Mouse (Mus musculus): Measurements from ENCODE around the gene Flt3.

The Flt3 gene

GRCm38 (mm10) chr5:147354985-147355384 is 45.3 kb downstream of the Flt3 start:
- no peak for DNase-seq (ENCODE audit: low spot score in 2 of 2)

- DNase-seq (ENCODE audit: low spot score in 2 of 2) = peak; percentile 32 to 39
These were observed 46.0 kb downstream of the Flt3 start for GRCm38 (mm10) chr5:147354161-147354780.

GRCm38 (mm10) chr5:147351931-147352330 is 48.4 kb downstream of the Flt3 start:
- peak; percentile 53 to 55 for DNase-seq (ENCODE audit: low spot score in 2 of 2)

GRCm38 (mm10) chr5:147345981-147346380 is 54.3 kb downstream of the Flt3 start:
- no peak for DNase-seq (ENCODE audit: low spot score in 2 of 2)

GRCm38 (mm10) chr5:147343904-147344303 is 56.4 kb downstream of the Flt3 start:
- no peak for DNase-seq (ENCODE audit: low spot score in 2 of 2)

GRCm38 (mm10) chr5:147342901-147343300 is 57.4 kb downstream of the Flt3 start:
- DNase-seq (ENCODE audit: low spot score in 2 of 2) = no peak

- DNase-seq (ENCODE audit: low spot score in 2 of 2) = peak; percentile 75 to 77
These were observed 59.4 kb downstream of the Flt3 start for GRCm38 (mm10) chr5:147340741-147341414.

- DNase-seq (ENCODE audit: low spot score in 2 of 2) = peak; percentile 72 to 74
These were observed 60.7 kb downstream of the Flt3 start for GRCm38 (mm10) chr5:147339560-147339959.

GRCm38 (mm10) chr5:147338967-147339366 is 61.3 kb downstream of the Flt3 start:
- peak; percentile 79 for DNase-seq (ENCODE audit: low spot score in 2 of 2)

- peak; percentile 14 to 25 for DNase-seq (ENCODE audit: low spot score in 2 of 2)
These were observed 67.6 kb downstream of the Flt3 start for GRCm38 (mm10) chr5:147332711-147333110.

GRCm38 (mm10) chr5:147331547-147331946 is 68.7 kb downstream of the Flt3 start:
- peak; percentile 68 to 77 for DNase-seq (ENCODE audit: low spot score in 2 of 2)

GRCm38 (mm10) chr5:147329946-147330345 is 70.3 kb downstream of the Flt3 start:
- no peak for DNase-seq (ENCODE audit: low spot score in 2 of 2)

GRCm38 (mm10) chr5:147327636-147328035 is 72.7 kb downstream of the Flt3 start:
- no peak for DNase-seq (ENCODE audit: low spot score in 2 of 2)

- DNase-seq (ENCODE audit: low spot score in 2 of 2) = no peak
These were observed 74.4 kb downstream of the Flt3 start for GRCm38 (mm10) chr5:147325931-147326330.

GRCm38 (mm10) chr5:147323237-147323917 is 76.9 kb downstream of the Flt3 start:
- peak; percentile 59 to 66 for DNase-seq (ENCODE audit: low spot score in 2 of 2)

- no peak for DNase-seq (ENCODE audit: low spot score in 2 of 2)
These were observed 78.1 kb downstream of the Flt3 start, which contains the start of gene Urad for GRCm38 (mm10) chr5:147322183-147322582. Gene Urad, minus strand, starts transcription at chr5:147322440.

GRCm38 (mm10) chr5:147319653-147320052 is 80.6 kb downstream of the Flt3 start:
- DNase-seq (ENCODE audit: low spot score in 2 of 2) = peak in 1 of 2 experiments; percentile 18

GRCm38 (mm10) chr5:147317991-147318390 is 82.3 kb downstream of the Flt3 start:
- DNase-seq (ENCODE audit: low spot score in 2 of 2) = no peak

- DNase-seq (ENCODE audit: low spot score in 2 of 2) = no peak
These were observed 83.0 kb downstream of the Flt3 start for GRCm38 (mm10) chr5:147317321-147317720.

GRCm38 (mm10) chr5:147315432-147316075 is 84.7 kb downstream of the Flt3 start:
- DNase-seq (ENCODE audit: low spot score in 2 of 2) = no peak

- no peak for DNase-seq (ENCODE audit: low spot score in 2 of 2)
These were observed 85.5 kb downstream of the Flt3 start for GRCm38 (mm10) chr5:147314646-147315431.
